Mouse (Mus musculus): ENCODE results near the gene Itga9. TPM values are rescaled to one million over a fixed set of nuclear protein-coding genes. Genes with fewer than 3 reads are reported as not detected.

The Itga9 gene
- polyA plus RNA-seq, 1 experiment from 2014 or later: 31.9 TPM

- H3K27ac ChIP-seq (ENCODE audit: low read depth, low read length): no peak overlapping the region
- no peak for ATAC-seq (ENCODE audit: low FRiP score, low TSS enrichment)
- WGBS: 76% methylated on average over 7 of the region's 7 CpGs
- no peaks in the 10 kb centered on the region for H3K27me3 ChIP-seq (ENCODE audit: control insufficient read depth, insufficient read depth, low read length)
- H3K4me3 ChIP-seq (ENCODE audit: low read length): no peak overlapping the region
- peaks cover 23% of the 10 kb centered on the region for H3K36me3 ChIP-seq (ENCODE audit: control insufficient read depth, insufficient read depth, low read length)
- H3K4me2 ChIP-seq (replicated peaks; ENCODE audit: low read depth, low read length): no peak overlapping the region
- H3K9me3 ChIP-seq (ENCODE audit: control insufficient read depth, low read length): no peaks in the 10 kb centered on the region
- peaks cover 6% of the 10 kb centered on the region; the same call in 1 of the 2 replicates for H3K4me1 ChIP-seq (ENCODE audit: control insufficient read depth, insufficient read depth, low read length)
- H3K9ac ChIP-seq (ENCODE audit: low read depth, low read length): no peak overlapping the region
Observed at GRCm38 (mm10) chr9:118881281-118881945, 274.9 kb downstream of the Itga9 start.

GRCm38 (mm10) chr9:118881946-118882284, 275.4 kb downstream of the Itga9 start:
- H3K4me1 ChIP-seq (ENCODE audit: control insufficient read depth, insufficient read depth, low read length): peaks cover 6% of the 10 kb centered on the region; the same call in 1 of the 2 replicates
- H3K4me3 ChIP-seq (ENCODE audit: low read length): no peak overlapping the region
- H3K9ac ChIP-seq (ENCODE audit: low read depth, low read length): no peak overlapping the region
- no peak for ATAC-seq (ENCODE audit: low FRiP score, low TSS enrichment)
- H3K27ac ChIP-seq (ENCODE audit: low read depth, low read length): no peak overlapping the region
- H3K27me3 ChIP-seq (ENCODE audit: control insufficient read depth, insufficient read depth, low read length): no peaks in the 10 kb centered on the region
- WGBS: 76% methylated on average over 6 of the region's 6 CpGs
- peaks cover 24% of the 10 kb centered on the region for H3K36me3 ChIP-seq (ENCODE audit: control insufficient read depth, insufficient read depth, low read length)
- no peaks in the 10 kb centered on the region for H3K9me3 ChIP-seq (ENCODE audit: control insufficient read depth, low read length)
- no peak overlapping the region for H3K4me2 ChIP-seq (replicated peaks; ENCODE audit: low read depth, low read length)

GRCm38 (mm10) chr9:118883150-118883549, 276.7 kb downstream of the Itga9 start:
- no peak for ATAC-seq (ENCODE audit: low FRiP score, low TSS enrichment)
- no peak overlapping the region for H3K9ac ChIP-seq (ENCODE audit: low read depth, low read length)
- H3K4me3 ChIP-seq (ENCODE audit: low read length): no peak overlapping the region
- H3K9me3 ChIP-seq (ENCODE audit: control insufficient read depth, low read length): no peaks in the 10 kb centered on the region
- WGBS: 95% methylated on average over 7 of the region's 7 CpGs
- H3K4me1 ChIP-seq (ENCODE audit: control insufficient read depth, insufficient read depth, low read length): no peaks in the 10 kb centered on the region
- no peak overlapping the region for H3K4me2 ChIP-seq (replicated peaks; ENCODE audit: low read depth, low read length)
- peaks cover 18% of the 10 kb centered on the region for H3K36me3 ChIP-seq (ENCODE audit: control insufficient read depth, insufficient read depth, low read length)
- no peaks in the 10 kb centered on the region for H3K27me3 ChIP-seq (ENCODE audit: control insufficient read depth, insufficient read depth, low read length)
- no peak overlapping the region for H3K27ac ChIP-seq (ENCODE audit: low read depth, low read length)

- Histone ChIP-seq H3K27ac (ENCODE audit: low read depth, low read length) (no peak overlapping the region), H3K9me3 (ENCODE audit: control insufficient read depth, low read length) (no peaks in the 10 kb centered on the region), H3K36me3 (ENCODE audit: control insufficient read depth, insufficient read depth, low read length) (peaks cover 18% of the 10 kb centered on the region), H3K4me1 (ENCODE audit: control insufficient read depth, insufficient read depth, low read length) (peaks cover 9% of the 10 kb centered on the region; the same call in 1 of the 2 replicates), H3K27me3 (ENCODE audit: control insufficient read depth, insufficient read depth, low read length) (no peaks in the 10 kb centered on the region), H3K9ac (ENCODE audit: low read depth, low read length) (no peak overlapping the region), H3K4me2 (replicated peaks; ENCODE audit: low read depth, low read length) (no peak overlapping the region), H3K4me3 (ENCODE audit: low read length) (no peak overlapping the region)
- ATAC-seq (ENCODE audit: low FRiP score, low TSS enrichment): no peak
- WGBS: 78% methylated on average over 6 of the region's 6 CpGs
Observed at GRCm38 (mm10) chr9:118885785-118886184, 279.3 kb downstream of the Itga9 start.

- Histone ChIP-seq H3K27me3 (ENCODE audit: control insufficient read depth, insufficient read depth, low read length) (no peaks in the 10 kb centered on the region), H3K9me3 (ENCODE audit: control insufficient read depth, low read length) (no peaks in the 10 kb centered on the region), H3K4me2 (replicated peaks; ENCODE audit: low read depth, low read length) (no peak overlapping the region), H3K27ac (ENCODE audit: low read depth, low read length) (no peak overlapping the region), H3K4me3 (ENCODE audit: low read length) (no peak overlapping the region), H3K4me1 (ENCODE audit: control insufficient read depth, insufficient read depth, low read length) (peaks cover 17% of the 10 kb centered on the region; the same call in 1 of the 2 replicates), H3K36me3 (ENCODE audit: control insufficient read depth, insufficient read depth, low read length) (peaks cover 18% of the 10 kb centered on the region), H3K9ac (ENCODE audit: low read depth, low read length) (no peak overlapping the region)
- WGBS: 90% methylated on average over 7 of the region's 7 CpGs
- ATAC-seq (ENCODE audit: low FRiP score, low TSS enrichment): no peak
Observed at GRCm38 (mm10) chr9:118887201-118887600, 280.7 kb downstream of the Itga9 start.

GRCm38 (mm10) chr9:118887734-118888133, 281.2 kb downstream of the Itga9 start:
- Histone ChIP-seq H3K36me3 (ENCODE audit: control insufficient read depth, insufficient read depth, low read length) (peaks cover 18% of the 10 kb centered on the region), H3K4me2 (replicated peaks; ENCODE audit: low read depth, low read length) (no peak overlapping the region), H3K27me3 (ENCODE audit: control insufficient read depth, insufficient read depth, low read length) (no peaks in the 10 kb centered on the region), H3K27ac (ENCODE audit: low read depth, low read length) (no peak overlapping the region), H3K9me3 (ENCODE audit: control insufficient read depth, low read length) (no peaks in the 10 kb centered on the region), H3K4me1 (ENCODE audit: control insufficient read depth, insufficient read depth, low read length) (peaks cover 17% of the 10 kb centered on the region; the same call in 1 of the 2 replicates), H3K9ac (ENCODE audit: low read depth, low read length) (no peak overlapping the region), H3K4me3 (ENCODE audit: low read length) (no peak overlapping the region)
- 94% methylated on average over 8 of the region's 8 CpGs for WGBS
- ATAC-seq (ENCODE audit: low FRiP score, low TSS enrichment): no peak

- Histone ChIP-seq H3K4me3 (ENCODE audit: low read length) (no peak overlapping the region), H3K9ac (ENCODE audit: low read depth, low read length) (0 out of 2 replicates have a peak overlapping the region, but pooled peaks have one; percentile 12), H3K4me2 (replicated peaks; ENCODE audit: low read depth, low read length) (no peak overlapping the region), H3K4me1 (ENCODE audit: control insufficient read depth, insufficient read depth, low read length) (peaks cover 17% of the 10 kb centered on the region; the same call in 1 of the 2 replicates), H3K27ac (ENCODE audit: low read depth, low read length) (0 out of 2 replicates have a peak overlapping the region, but pooled peaks have one; percentile 9), H3K9me3 (ENCODE audit: control insufficient read depth, low read length) (no peaks in the 10 kb centered on the region), H3K36me3 (ENCODE audit: control insufficient read depth, insufficient read depth, low read length) (peaks cover 19% of the 10 kb centered on the region; the same call in 1 of the 2 replicates), H3K27me3 (ENCODE audit: control insufficient read depth, insufficient read depth, low read length) (no peaks in the 10 kb centered on the region)
- 95% methylated on average over 4 of the region's 4 CpGs for WGBS
- ATAC-seq (ENCODE audit: low FRiP score, low TSS enrichment): no peak
Observed at GRCm38 (mm10) chr9:118890149-118890548, 283.7 kb downstream of the Itga9 start.

GRCm38 (mm10) chr9:118890645-118891044, 284.2 kb downstream of the Itga9 start:
- no peak for ATAC-seq (ENCODE audit: low FRiP score, low TSS enrichment)
- no peak overlapping the region for H3K4me2 ChIP-seq (replicated peaks; ENCODE audit: low read depth, low read length)
- no peaks in the 10 kb centered on the region for H3K27me3 ChIP-seq (ENCODE audit: control insufficient read depth, insufficient read depth, low read length)
- 0 out of 2 replicates have a peak overlapping the region, but pooled peaks have one; percentile 9 for H3K27ac ChIP-seq (ENCODE audit: low read depth, low read length)
- no peak overlapping the region for H3K4me3 ChIP-seq (ENCODE audit: low read length)
- WGBS: 50% methylated on average over 2 of the region's 2 CpGs
- H3K4me1 ChIP-seq (ENCODE audit: control insufficient read depth, insufficient read depth, low read length): peaks cover 17% of the 10 kb centered on the region; the same call in 1 of the 2 replicates
- H3K9ac ChIP-seq (ENCODE audit: low read depth, low read length): no peak overlapping the region
- H3K36me3 ChIP-seq (ENCODE audit: control insufficient read depth, insufficient read depth, low read length): peaks cover 17% of the 10 kb centered on the region; the same call in 1 of the 2 replicates
- no peaks in the 10 kb centered on the region for H3K9me3 ChIP-seq (ENCODE audit: control insufficient read depth, low read length)

- Histone ChIP-seq H3K27ac (ENCODE audit: low read depth, low read length) (peak overlapping the region; percentile 63), H3K36me3 (ENCODE audit: control insufficient read depth, insufficient read depth, low read length) (peaks cover 17% of the 10 kb centered on the region; the same call in 1 of the 2 replicates), H3K27me3 (ENCODE audit: control insufficient read depth, insufficient read depth, low read length) (no peaks in the 10 kb centered on the region), H3K4me1 (ENCODE audit: control insufficient read depth, insufficient read depth, low read length) (peaks cover 17% of the 10 kb centered on the region; the same call in 1 of the 2 replicates), H3K4me2 (replicated peaks; ENCODE audit: low read depth, low read length) (no peak overlapping the region), H3K9me3 (ENCODE audit: control insufficient read depth, low read length) (no peaks in the 10 kb centered on the region), H3K4me3 (ENCODE audit: low read length) (no peak overlapping the region), H3K9ac (ENCODE audit: low read depth, low read length) (no peak overlapping the region)
- WGBS: 45% methylated on average over 6 of the region's 6 CpGs
- peak; percentile 43; the same call in 1 of the 2 replicates for ATAC-seq (ENCODE audit: low FRiP score, low TSS enrichment)
Observed at GRCm38 (mm10) chr9:118891068-118891467, 284.6 kb downstream of the Itga9 start.

Data from kidney, embryonic 14.5 days (tissue).